Mouse (Mus musculus): ENCODE data around the gene P4hb.
"Not testable (repeated sequence)": the region's sequence is repeated elsewhere in the genome, so short reads cannot be mapped to it uniquely, and the experiment has no call there.

Gene P4hb

GRCm38 (mm10) chr11:120598283-120598989, 25.4 kb upstream of the P4hb start, which contains the start of the genes Alyref and Anapc11:
Gene Alyref, minus strand, starts transcription at chr11:120598365.
Gene Anapc11, plus strand, starts transcription at chr11:120598421.
- peak; percentile 92 for DNase-seq (ENCODE audit: low read depth)

DNA sequence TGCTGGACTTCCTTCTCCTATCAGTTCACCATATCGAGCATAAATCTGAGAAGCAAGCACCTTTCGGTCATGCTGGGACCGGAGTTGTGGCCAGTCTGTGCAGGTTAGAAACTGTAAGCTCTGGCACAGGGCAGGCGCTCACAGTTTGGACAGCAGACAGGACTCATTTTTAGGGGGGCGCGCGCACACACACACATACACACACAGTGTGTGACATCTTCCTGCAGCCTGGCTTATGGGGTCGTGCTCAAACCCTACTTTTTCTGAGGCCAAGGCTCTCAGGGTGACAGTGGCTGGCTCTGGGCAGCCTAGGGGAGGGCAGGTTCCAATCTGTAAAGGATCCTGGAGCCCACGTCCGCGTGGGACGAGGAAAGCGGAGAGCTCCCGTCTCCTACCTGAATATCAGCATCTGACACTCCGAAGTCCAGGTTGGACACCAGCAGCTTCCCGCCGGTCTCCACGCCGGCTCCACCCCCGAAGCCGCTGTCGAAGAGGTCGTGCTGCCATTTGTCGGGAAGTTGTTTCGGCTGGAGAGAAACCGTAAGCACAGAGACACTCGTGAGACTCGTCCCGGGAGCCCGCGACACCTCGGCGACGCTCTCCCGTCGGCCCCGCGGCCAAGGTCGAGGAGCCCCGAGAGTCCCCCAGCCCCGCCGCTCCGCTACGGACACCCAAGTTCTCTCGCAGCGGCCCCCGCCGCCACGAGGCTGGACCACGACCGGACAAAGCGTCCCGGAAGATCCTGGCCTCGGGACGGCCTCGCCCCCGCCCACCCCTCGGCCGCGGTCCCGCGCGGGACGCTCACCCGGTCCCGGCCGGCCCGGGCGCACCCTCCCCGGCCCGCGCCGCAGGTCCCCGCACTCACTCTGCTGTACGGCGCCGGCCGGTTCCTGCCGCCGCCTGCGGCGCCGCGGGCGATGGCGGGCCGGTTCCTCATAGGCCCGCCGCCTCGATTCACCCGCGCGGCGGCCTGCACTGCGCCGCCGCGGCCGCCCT, 24.5 kb upstream of the P4hb start:
- no peak for DNase-seq (ENCODE audit: low read depth)

DNA sequence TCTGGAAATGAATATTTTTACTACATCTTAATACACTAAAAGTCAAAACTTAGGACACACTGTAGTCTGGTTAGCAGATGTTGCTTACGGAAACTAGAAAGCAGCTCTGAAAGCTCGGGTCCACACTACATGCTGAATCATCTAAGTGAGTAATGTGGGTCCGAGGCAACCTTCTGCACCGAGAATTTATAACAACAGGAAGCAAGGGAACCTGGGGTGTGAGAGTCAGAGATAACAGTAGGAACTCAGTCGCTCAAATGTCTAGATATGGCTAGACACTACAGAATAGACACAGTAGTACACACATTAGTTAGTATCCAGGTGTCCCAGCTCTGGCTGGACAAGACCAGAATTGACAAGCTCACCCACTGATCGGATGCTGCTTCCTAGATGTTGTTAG, 15.5 kb upstream of the P4hb start:
- DNase-seq (ENCODE audit: low read depth) = no peak

DNA sequence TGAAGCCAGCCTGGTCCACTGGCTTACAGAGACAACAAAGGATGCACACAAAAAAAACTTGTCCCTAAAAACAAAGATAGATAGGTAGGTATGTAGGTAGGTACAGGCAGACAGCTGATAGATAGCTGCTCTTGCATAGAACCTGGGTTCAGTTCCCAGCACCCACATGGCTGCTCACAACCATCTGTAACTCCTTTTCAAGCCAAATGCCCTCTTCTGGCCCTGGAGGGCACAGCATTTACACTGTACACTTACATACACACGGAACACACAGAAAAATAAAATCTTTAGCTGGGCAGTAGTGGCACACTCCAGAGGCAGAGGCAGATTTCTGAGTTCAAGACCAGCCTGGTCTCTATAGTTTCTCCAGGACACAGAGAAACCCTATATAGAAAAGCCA, 10.9 kb upstream of the P4hb start:
- DNase-seq (ENCODE audit: low read depth) = no peak

DNA sequence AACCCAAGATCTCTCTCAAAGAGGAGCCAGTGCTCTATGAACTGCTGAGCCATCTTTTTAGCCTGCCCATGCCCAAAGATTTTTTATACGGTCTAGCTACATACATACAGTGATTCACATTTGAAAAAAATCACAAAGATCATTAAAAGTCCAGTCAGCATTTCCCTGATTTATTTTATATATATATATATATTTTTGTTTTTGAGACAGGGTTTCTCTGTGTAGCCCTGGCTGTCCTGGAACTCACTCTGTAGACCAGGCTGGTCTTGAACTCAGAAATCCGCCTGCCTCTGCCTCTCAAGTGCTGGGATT, 9.9 kb upstream of the P4hb start:
- DNase-seq (ENCODE audit: low read depth) = not testable (repeated sequence)

GRCm38 (mm10) chr11:120582268-120582981, 9.4 kb upstream of the P4hb start:
- DNase-seq (ENCODE audit: low read depth) = peak; percentile 74

DNA sequence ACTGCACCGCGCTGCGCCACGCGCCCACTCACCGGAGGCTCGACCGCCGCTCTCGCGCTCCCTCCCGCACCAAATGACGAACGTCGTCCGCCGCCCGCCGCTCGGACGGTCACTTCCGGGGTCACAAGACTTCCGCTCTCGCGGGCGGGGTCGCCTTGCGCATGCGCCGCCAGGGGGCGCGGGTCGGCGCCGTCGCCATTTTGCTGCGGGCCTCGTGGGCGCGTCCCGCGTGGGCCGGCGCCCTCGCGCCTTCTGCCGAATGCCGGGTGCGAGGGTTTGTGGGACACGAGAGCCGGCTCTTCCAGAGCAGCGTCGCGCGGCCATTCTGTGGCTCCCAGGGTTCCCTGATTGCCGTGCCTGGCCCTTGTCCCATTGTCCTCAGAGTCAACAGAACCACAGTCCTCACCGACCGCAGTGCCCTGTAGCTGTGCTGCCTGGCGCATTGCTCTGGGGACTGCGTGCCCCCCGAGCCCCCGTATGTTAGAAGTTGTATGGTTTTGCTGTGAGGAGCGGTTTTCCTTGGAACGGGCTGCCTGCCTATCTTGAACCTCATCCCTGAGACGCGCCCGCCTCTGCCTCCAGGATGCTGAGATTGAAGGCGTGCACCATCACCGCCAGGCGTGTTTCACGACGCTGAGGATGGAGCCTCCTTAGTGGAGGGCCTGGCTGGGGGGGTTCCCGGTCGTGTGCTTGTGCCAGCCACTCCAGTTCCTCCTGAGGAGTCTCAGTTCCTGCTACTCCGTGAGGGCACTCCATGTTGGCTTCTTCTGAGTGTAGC, 8.6 kb upstream of the P4hb start, which contains the start of gene Arhgdia:
Arhgdia (minus strand) TSS at position 135 of the 778 bp plus-strand sequence.
- DNase-seq (ENCODE audit: low read depth) = no peak

DNA sequence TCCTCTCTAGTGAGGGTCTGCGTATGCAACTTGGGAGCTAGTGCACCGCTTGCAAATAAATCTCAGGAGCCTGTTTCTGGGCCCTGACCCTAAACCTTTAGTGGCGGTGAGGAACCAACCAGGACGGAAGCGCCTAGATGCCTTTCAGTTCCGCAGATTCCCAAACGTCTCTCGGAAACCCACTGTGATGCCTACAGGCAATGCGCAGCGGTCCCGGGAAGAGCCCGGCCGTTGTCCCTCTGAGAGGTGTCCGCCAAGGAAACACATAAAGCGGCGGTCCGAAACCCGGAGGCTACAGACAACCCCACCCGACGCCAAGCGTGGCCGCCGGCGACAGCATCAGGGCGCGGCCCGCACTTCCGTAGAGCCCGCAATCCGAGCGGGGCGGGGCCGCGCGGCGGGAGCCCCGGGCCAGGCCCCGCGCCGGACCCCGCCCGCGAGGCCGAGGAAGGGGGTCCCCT, 7.8 kb upstream of the P4hb start:
- no peak for DNase-seq (ENCODE audit: low read depth)

DNA sequence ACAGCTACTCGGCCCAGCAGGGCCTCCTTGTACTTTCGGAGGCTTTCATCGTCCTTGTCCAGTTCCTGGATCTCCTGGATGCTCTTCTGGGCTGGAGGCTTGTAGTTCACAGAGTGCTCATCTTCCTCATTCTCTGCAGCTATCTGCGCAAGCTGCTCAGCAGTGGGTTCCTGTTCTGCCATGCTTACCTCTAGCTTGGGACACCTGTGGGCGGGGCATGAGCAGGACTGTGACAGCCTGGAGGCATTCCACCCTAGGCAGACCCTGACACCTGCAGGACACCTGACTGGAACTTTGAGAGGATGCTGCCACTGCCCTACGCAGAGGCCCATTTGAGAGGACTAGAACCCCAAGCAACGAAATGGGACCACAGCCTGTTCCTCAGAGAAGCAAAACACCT, 7.1 kb upstream of the P4hb start:
- no peak for DNase-seq (ENCODE audit: low read depth)

GRCm38 (mm10) chr11:120579316-120580107, 6.5 kb upstream of the P4hb start:
- DNase-seq (ENCODE audit: low read depth) = no peak

GRCm38 (mm10) chr11:120578694-120579243, 5.7 kb upstream of the P4hb start:
- DNase-seq (ENCODE audit: low read depth) = no peak

- no peak for DNase-seq (ENCODE audit: low read depth)
These were observed 5.1 kb upstream of the P4hb start for GRCm38 (mm10) chr11:120578024-120578693.

DNA sequence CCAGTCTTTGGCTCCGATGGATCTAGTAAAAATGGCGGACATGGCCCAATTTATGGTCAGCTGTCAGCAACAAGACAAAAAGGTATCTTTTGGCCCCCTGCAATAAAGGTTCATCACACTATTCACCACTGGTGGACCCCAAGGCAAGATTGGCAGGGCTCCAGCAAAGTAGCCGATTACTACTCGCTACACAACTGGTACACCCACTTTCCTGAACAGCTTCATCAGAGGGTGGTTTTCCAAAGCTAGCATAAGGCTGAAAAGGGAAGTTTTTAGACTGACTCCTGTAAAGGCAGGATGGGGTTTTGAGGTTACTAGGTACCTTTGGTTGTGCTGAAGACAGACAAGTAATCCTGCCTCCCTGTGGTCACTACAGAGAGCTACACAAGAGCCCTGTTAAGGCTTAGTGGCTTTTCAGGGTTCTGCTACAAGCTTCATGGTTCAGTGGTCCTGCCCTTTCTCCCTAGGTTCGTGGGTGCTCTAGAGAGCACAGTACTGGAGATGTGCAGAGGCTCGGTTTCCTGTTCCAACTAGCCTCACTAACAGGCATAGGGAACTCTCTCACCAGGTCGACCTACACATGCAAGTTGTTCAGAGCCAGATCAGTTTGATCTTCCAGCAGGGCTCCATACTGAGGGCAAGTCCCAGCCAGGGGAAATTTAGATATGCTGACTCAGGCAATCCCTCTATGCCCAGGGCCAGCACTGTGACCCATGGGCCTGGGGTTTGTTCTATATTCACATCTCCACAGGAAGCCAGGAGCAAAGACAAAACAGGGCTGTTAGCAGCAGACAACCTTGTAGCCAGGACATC, 4.4 kb upstream of the P4hb start:
- no peak for DNase-seq (ENCODE audit: low read depth)

GRCm38 (mm10) chr11:120576365-120576981, 3.4 kb upstream of the P4hb start:
- DNase-seq (ENCODE audit: low read depth) = no peak

- no peak for DNase-seq (ENCODE audit: low read depth)
These were observed 2.9 kb upstream of the P4hb start for GRCm38 (mm10) chr11:120575940-120576339.

DNA sequence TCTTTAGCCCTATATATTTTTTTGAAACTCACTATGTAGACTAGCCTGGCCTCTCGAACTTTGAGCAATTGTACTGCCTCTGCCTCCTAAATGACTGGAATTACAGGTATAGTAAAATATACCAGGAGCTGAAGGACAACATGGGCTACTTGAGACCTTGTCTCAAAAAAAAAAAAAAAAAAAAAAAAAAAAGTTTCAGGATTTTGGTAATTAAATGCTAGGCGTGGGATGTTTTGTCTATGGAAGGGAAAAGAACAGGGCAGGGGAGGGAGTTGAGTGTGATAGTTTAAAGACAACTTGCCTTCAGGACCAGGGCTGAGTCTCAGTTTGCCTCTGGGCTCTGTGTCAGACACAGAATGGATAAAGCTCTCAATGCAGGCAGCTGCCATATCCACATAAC, 2.0 kb upstream of the P4hb start:
- no peak for DNase-seq (ENCODE audit: low read depth)

DNA sequence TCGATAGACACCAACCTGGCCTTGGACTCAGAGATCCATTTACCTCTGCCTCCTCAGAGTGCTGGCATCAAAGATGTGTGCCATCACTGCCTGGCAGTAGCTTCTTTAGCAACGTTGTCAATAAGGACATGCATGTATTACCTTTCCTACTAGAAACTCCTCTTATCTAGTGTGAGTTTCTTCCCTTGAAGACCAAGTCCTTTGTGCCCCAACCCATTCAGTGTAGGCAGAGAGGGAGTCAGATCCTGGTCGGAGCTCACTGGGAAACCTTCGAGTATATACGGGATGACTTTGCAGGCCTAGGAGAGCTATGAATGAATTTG, 1.2 kb upstream of the P4hb start:
- no peak for DNase-seq (ENCODE audit: low read depth)

GRCm38 (mm10) chr11:120573585-120574277, 678 bp upstream of the P4hb start:
- no peak for DNase-seq (ENCODE audit: low read depth)
